Mouse (Mus musculus) lung, postnatal 36 days (tissue): ENCODE results near the gene Tbx20.

Experiments
- DNase-seq: peaks from one replicate; pipeline ENCODE4 v3.0.0; 2022; ENCODE audit warnings: mixed read lengths

Gene Tbx20

DNA sequence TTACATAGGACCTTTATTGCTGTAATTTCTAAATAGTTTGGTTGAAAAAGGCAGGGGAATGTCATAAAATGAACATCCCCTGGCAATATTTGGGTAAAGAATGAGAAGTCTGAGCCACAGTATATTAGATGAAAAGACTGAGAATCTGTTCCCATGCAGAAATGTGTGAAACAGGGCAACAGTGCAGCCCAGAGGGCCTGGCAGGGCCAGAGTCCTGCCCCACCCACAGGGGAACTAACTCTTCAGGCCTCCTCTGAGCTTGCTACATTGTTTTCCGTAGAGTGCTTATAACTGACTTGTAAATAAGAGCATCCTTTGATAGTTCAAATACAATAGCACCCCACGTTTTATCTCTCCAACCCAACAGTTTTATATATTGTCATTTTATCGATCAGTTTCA is 7.0 kb downstream of the Tbx20 start:
- DNase-seq, result no peak

DNA sequence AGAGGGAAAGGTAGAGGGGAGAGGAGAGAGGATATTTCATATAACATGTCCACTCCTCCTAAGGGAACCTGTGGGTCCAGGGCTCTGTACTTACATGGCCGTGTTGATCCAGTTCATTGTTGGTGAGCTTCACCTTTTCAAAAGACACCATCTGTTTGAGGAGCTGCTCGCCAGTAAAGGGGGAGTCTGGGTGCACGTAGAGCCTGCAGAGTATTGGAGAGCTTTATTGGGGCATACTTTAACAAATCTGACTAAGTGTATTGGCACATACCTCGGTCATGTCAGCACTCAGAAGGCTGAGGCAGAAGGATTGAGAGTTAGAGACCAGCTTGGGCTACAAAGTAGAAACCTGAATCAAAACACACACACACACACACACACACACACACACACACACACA is 8.5 kb downstream of the Tbx20 start:
- DNase-seq, result no peak

- DNase-seq, result peak; percentile 13
Observed at GRCm38 (mm10) chr9:24760461-24760860, 13.6 kb downstream of the Tbx20 start.

GRCm38 (mm10) chr9:24744958-24745357 is 29.1 kb downstream of the Tbx20 start:
- DNase-seq, result no peak

DNA sequence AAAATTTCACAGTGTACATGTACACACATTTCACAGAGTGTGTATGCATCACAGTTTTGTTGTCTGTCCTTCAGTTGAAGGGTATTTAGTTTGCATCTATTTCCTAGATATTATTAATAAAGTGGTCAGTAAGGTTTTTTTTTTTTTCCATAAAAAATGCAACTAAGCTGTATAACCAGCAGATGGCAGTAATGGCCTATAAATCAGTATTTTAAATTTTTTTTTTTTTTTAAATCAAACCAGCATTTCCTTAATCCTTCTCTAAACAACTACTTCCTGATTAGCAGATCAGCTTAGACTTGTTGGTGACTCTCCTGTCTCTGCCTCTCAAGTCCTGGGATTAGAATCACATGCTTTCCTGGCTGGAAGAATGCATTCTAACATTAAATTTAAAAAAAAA is 72.9 kb downstream of the Tbx20 start:
- DNase-seq, result no peak

- DNase-seq, result no peak
Observed at GRCm38 (mm10) chr9:24696405-24696778, 77.7 kb downstream of the Tbx20 start.

DNA sequence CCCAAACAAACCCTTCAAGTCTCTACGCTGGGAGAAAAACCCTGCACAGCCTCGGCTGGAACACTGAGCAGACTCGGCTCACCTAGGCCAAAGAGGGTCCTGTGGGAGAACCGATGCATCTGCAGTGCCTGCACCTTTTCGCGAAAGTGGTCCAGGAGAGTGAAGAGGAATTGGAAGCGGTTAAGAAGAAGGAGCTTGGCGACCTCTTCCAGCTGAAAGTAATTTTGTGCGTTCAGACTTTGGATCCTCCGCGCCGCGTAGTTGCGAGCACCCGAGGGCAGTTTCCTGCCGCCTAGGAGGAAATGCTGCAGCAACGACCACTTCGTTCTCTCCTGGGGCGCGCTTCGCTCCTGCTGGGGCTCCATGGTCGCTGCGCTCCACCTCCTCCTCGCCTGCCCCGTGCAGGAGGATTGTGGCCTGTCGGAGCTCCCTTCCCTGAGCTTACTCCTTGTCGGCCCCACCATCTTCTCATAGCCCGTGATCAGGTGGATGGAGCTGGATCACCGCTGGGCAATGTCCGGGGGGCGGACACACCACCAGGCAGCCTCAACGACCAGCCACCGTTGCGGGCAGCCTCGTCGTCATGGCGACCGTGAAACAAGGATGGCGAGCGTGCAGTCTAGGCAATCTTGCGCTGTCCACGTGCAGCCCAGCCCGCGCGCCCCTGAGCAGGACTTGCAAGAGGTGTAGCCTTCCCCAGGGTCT is 78.3 kb downstream of the Tbx20 start, which contains the start of gene Dpy19l2:
TSS of gene Dpy19l2 (minus strand) at position 594 of the 705 bp plus-strand sequence.
- DNase-seq, result peak; percentile 16
